Mouse (Mus musculus): ENCODE measurements around the gene Pde10a.

Pde10a gene

GRCm38 (mm10) chr17:8888639-8889038 is 363.5 kb downstream of the Pde10a start:
- no peak for DNase-seq (ENCODE audit: low spot score in 2 of 2)

- DNase-seq (ENCODE audit: low spot score in 2 of 2): no peak
These were observed 367.2 kb downstream of the Pde10a start for GRCm38 (mm10) chr17:8892193-8892985.

GRCm38 (mm10) chr17:8895991-8896390 is 370.8 kb downstream of the Pde10a start:
- no peak for DNase-seq (ENCODE audit: low spot score in 2 of 2)

GRCm38 (mm10) chr17:8897749-8898148 is 372.6 kb downstream of the Pde10a start:
- no peak for DNase-seq (ENCODE audit: low spot score in 2 of 2)

GRCm38 (mm10) chr17:8898221-8898620 is 373.0 kb downstream of the Pde10a start:
- no peak for DNase-seq (ENCODE audit: low spot score in 2 of 2)

GRCm38 (mm10) chr17:8899212-8899611 is 374.0 kb downstream of the Pde10a start:
- no peak for DNase-seq (ENCODE audit: low spot score in 2 of 2)

GRCm38 (mm10) chr17:8903555-8904283 is 378.5 kb downstream of the Pde10a start:
- no peak for DNase-seq (ENCODE audit: low spot score in 2 of 2)

- DNase-seq (ENCODE audit: low spot score in 2 of 2): no peak
These were observed 385.4 kb downstream of the Pde10a start for GRCm38 (mm10) chr17:8910571-8910970.

GRCm38 (mm10) chr17:8912933-8913332 is 387.8 kb downstream of the Pde10a start:
- no peak for DNase-seq (ENCODE audit: low spot score in 2 of 2)

- no peak for DNase-seq (ENCODE audit: low spot score in 2 of 2)
These were observed 390.5 kb downstream of the Pde10a start for GRCm38 (mm10) chr17:8915693-8916092.

- DNase-seq (ENCODE audit: low spot score in 2 of 2): no peak
These were observed 397.9 kb downstream of the Pde10a start for GRCm38 (mm10) chr17:8923074-8923473.

- no peak for DNase-seq (ENCODE audit: low spot score in 2 of 2)
These were observed 398.6 kb downstream of the Pde10a start for GRCm38 (mm10) chr17:8923727-8924126.

- DNase-seq (ENCODE audit: low spot score in 2 of 2): no peak
These were observed 400.7 kb downstream of the Pde10a start for GRCm38 (mm10) chr17:8925819-8926383.

GRCm38 (mm10) chr17:8928560-8928959 is 403.4 kb downstream of the Pde10a start:
- no peak for DNase-seq (ENCODE audit: low spot score in 2 of 2)

- no peak for DNase-seq (ENCODE audit: low spot score in 2 of 2)
These were observed 404.5 kb downstream of the Pde10a start for GRCm38 (mm10) chr17:8929636-8930035.

- DNase-seq (ENCODE audit: low spot score in 2 of 2): no peak
These were observed 410.4 kb downstream of the Pde10a start for GRCm38 (mm10) chr17:8935604-8936003.

GRCm38 (mm10) chr17:8936603-8937002 is 411.4 kb downstream of the Pde10a start:
- DNase-seq (ENCODE audit: low spot score in 2 of 2): peak; percentile 52 to 54

- DNase-seq (ENCODE audit: low spot score in 2 of 2): no peak
These were observed 426.4 kb downstream of the Pde10a start for GRCm38 (mm10) chr17:8951588-8951987.

GRCm38 (mm10) chr17:8952951-8953350 is 427.8 kb downstream of the Pde10a start:
- DNase-seq (ENCODE audit: low spot score in 2 of 2): no peak

- DNase-seq (ENCODE audit: low spot score in 2 of 2): no peak
These were observed 433.0 kb downstream of the Pde10a start for GRCm38 (mm10) chr17:8958125-8958524.

- no peak for DNase-seq (ENCODE audit: low spot score in 2 of 2)
These were observed 435.2 kb downstream of the Pde10a start for GRCm38 (mm10) chr17:8960386-8960785.

- DNase-seq (ENCODE audit: low spot score in 2 of 2): no peak
These were observed 435.9 kb downstream of the Pde10a start for GRCm38 (mm10) chr17:8961097-8961496.

- DNase-seq (ENCODE audit: low spot score in 2 of 2): no peak
These were observed 436.5 kb downstream of the Pde10a start for GRCm38 (mm10) chr17:8961644-8962043.
